Mouse (Mus musculus) kidney, adult 2 months (tissue): Measurements from ENCODE around the gene Sost.

ENCODE experiments used
- CTCF ChIP-seq: fragments of 200-500 bp; conservative IDR thresholded peaks from 2 replicates; pipeline ENCODE4 v1.5.1; 2011; ENCODE audit warnings: low read depth, mild to moderate bottlenecking, control low read depth, low read length, moderate library complexity, mixed read lengths; ENCODE audit not compliant: insufficient read depth, insufficient read length
- POLR2A ChIP-seq: fragments of 200-500 bp; IDR thresholded peaks from one replicate; pipeline ENCODE4 v1.6.1; 2011; ENCODE audit warnings: low read depth, low read length, control low read depth

DNA sequence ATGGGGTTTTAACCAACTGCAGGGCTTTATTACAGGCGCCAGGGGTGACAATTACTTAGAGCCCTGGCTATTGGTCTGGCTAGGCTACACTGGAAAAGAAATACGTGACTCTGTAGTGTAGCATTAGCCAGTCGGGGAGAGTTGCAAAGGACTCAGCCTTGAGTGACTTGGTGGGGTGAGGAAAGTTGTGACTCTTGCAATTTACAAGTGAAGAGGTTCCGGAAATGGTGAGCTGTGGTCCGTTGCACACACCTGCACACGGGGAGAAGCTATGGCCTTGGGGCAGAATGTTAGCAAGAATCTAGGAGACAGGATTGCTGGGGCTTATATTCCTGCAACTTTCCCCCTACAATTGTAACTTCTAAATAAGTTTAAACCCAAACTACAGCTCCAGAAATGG, 41.2 kb downstream of the Sost start:
- no peak for TF ChIP-seq CTCF
- TF ChIP-seq POLR2A, result no peak
